Mouse (Mus musculus) embryonic facial prominence, embryonic 10.5 days (tissue): Measurements from ENCODE around the gene Fancg. TPM values are rescaled to one million over a fixed set of nuclear protein-coding genes. Genes with fewer than 3 reads are reported as not detected.
"Not testable (repeated sequence)": the region's sequence is repeated elsewhere in the genome, so short reads cannot be mapped to it uniquely, and the experiment has no call there.

ENCODE experiments used
- DNase-seq: peaks from one replicate; pipeline ENCODE4 v3.0.0-alpha.2; 2017; ENCODE audit warnings: low spot score
- H3K27ac ChIP-seq: fragments of 300-500 bp; sonication (generic); replicated peaks from 2 replicates; pipeline ENCODE4 v1.5.1; 2016; ENCODE audit warnings: mild to moderate bottlenecking
- H3K27me3 ChIP-seq: fragments of 300-500 bp; sonication (generic); replicated peaks from 2 replicates; pipeline ENCODE4 v1.6.1; 2016; ENCODE audit warnings: low read depth, mild to moderate bottlenecking; ENCODE audit not compliant: poor library complexity, severe bottlenecking
- H3K36me3 ChIP-seq: fragments of 300-500 bp; sonication (generic); replicated peaks from 2 replicates; pipeline ENCODE4 v1.6.1; 2016; ENCODE audit warnings: mild to moderate bottlenecking, moderate library complexity
- H3K4me1 ChIP-seq: fragments of 300-500 bp; sonication (generic); 2 replicates; pipeline ENCODE4 v1.6.1; 2016
- H3K4me3 ChIP-seq: fragments of 300-500 bp; sonication (generic); 2 replicates; pipeline ENCODE4 v1.5.1; 2016; ENCODE audit warnings: mild to moderate bottlenecking, moderate library complexity
- H3K9me3 ChIP-seq: fragments of 300-500 bp; sonication (generic); 2 replicates; pipeline ENCODE4 v1.6.1; 2016; ENCODE audit warnings: mild to moderate bottlenecking
- WGBS: fragments of 180-500 bp; shearing (Covaris S2); methylation state at CpG from one replicate; pipeline ENCODE4 v1.1.7; 2016; 5-methylcytosine and 5-hydroxymethylcytosine counted together
- polyA plus RNA-seq: library from polyadenylated mRNA; unstranded; fragments of >200 nt; fragmentation: Nextera tagmentation; extraction: Ambion mirVana; gene quantifications from 2 replicates; pipeline ENCODE4 v1.2.1, GENCODE M21; 2016

Gene Fancg
- polyA plus RNA-seq, 1 experiment from 2014 or later: 26.0 TPM

DNA sequence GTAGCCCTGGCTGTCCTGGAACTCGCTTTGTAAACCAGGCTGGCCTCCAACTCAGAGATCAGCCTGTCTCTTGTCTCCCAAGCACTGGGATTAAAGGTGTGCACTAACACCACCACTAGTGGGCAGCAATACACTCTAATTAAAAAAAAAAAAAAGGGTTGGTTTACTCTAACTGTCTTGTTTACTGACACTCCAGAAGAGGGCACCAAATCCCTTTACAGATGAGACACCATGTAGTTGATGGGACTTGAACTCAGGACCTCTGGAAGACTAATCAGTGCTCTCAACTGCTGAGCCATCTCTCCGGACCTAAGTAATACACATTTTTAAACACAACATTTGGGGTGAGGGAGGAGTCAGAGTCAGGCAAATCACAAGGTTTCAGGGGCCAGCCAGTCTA lies 4.5 kb downstream of the Fancg start:
- Histone ChIP-seq H3K36me3 (peaks cover 39% of the 10 kb centered on the region), H3K4me1 (peaks cover 18% of the 10 kb centered on the region), H3K27me3 (no peaks in the 10 kb centered on the region), H3K27ac (no peak overlapping the region), H3K9me3 (no peaks in the 10 kb centered on the region), H3K4me3 (no peak overlapping the region)
- WGBS: 65% methylated on average over 2 of the region's 2 CpGs
- DNase-seq: no peak

DNA sequence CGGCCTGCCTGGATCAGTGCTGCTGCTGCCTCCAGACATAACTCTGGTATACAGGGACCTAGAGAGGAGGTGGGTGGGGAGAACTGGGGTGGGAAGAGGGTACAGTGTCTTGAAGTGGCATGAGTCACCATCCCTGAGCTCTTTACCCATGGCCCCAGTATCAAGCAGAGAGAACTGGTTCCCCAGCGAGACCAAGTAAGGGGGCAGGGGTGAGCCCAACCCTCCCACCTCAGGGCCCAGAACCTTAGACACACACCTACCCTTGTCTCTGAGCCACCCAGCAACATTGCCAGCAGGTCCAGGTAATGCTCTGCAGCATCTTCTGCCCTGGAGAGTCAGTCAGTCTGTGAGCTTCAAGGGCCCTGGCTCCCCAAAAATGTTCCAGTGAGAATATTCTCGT lies 5.4 kb downstream of the Fancg start:
- H3K27me3 ChIP-seq: no peaks in the 10 kb centered on the region
- DNase-seq: no peak
- H3K9me3 ChIP-seq: no peaks in the 10 kb centered on the region
- H3K4me1 ChIP-seq: peaks cover 15% of the 10 kb centered on the region
- 92% methylated on average over 3 of the region's 3 CpGs for WGBS
- no peak overlapping the region for H3K4me3 ChIP-seq
- no peak overlapping the region for H3K27ac ChIP-seq
- peaks cover 39% of the 10 kb centered on the region for H3K36me3 ChIP-seq

DNA sequence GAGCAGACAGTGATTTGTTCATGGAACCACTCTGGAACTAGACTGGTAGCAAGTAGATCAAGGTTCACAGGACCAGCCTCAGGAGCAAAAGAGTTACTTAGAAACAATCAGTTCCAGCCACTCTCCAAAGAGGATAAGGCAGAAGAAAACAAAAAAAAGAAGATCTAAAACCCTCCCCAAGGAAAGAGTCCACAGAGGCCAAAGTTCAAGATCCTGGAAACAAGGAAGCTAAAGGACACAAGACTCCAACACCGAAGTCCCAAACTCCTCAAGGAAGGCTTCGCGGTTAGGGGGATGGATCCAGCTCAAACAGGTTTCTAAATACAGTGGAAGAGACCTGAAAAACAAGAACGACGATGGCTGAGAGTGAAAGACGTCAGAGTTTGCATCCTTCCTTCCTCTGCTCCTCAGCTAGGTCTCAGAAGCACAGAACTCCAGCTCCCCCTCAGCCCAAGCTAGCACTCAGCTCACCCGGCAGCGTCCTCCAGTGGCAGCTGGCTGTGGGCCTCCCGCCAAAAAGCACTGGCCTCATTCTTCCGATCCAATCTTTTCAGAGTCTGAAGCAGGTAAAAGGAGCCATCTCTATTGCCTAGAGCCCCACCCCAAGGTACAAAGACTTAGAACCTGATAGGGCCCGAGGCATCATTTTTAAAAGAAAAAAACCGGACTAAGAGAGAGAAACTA lies 7.4 kb downstream of the Fancg start:
- Histone ChIP-seq H3K27ac (no peak overlapping the region), H3K9me3 (no peaks in the 10 kb centered on the region), H3K4me1 (peaks cover 11% of the 10 kb centered on the region), H3K4me3 (no peak overlapping the region), H3K36me3 (peaks cover 46% of the 10 kb centered on the region), H3K27me3 (no peaks in the 10 kb centered on the region)
- 81% methylated on average over 12 of the region's 12 CpGs for WGBS
- DNase-seq: no peak

DNA sequence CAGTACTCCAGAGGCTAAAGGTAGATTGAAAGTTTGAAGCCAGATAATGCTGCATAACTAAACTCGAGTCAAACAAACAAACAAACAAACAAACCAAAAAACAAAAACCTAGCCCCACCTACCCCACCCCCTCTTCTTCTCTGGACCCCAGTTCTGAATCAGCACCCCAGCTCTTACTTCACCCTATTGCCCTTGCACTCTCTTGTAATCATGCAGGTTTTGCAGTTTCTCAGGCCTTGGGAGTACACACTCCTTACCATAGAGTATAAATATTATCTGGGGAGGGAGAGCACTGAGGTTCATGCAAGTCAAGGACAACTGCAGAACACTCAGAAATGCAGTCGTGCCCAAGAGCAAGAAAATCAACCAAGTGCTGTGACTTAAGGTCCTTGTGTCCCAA lies 9.0 kb downstream of the Fancg start:
- Histone ChIP-seq H3K4me3 (peak overlapping the region; percentile 94), H3K9me3 (no peaks in the 10 kb centered on the region), H3K27me3 (no peaks in the 10 kb centered on the region), H3K27ac (peak overlapping the region; percentile 98), H3K4me1 (peaks cover 18% of the 10 kb centered on the region), H3K36me3 (peaks cover 51% of the 10 kb centered on the region)
- no peak for DNase-seq
- WGBS: 90% methylated on average over 2 of the region's 2 CpGs

DNA sequence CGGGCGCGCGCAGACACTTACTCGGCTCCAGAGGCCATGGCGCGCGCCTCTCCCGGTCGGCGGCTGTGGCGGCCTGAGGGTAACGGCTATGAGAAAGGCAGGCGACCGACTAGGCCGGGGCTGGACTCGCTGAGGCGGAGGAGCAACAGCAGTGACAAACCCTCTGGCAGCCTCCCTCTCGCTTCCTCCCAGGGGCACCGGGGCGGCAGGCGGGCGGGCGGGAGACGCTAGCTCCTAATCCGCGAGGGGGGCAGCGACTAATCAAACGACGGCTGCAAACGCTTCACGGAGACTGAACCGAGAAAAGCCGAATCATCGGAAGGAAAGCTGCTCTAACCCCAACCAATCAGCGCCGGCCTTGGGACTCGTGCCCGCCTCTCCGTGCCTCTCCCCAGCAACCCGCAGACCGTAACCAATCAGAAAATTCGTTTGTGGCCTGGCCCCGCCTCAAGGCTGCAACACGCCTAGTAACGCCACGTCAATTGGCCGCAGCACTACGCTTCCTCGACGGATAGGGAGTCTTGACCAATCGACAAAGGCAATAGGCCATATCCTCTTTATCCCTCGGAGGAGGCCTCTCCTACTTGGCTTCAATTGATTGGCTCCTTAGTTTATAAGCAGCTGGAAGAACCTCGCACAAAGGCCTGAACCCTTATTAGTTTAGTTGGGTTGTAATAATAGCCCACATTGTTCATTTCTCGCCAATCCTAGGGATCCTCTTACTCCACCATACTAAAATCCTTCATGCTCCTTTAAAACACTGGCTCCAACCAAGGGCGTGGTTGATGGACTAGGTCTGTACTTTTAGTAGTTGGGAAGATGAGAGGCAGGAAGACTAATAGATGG lies 9.9 kb downstream of the Fancg start, which contains the start of gene Vcp:
Vcp (minus strand) TSS at position 367 of the 846 bp plus-strand sequence.
- DNase-seq: peak; percentile 99
- H3K9me3 ChIP-seq, H3K27me3 ChIP-seq: not testable (repeated sequence)
- peak within 1 kb of the TSS; percentile 98 for H3K27ac ChIP-seq
- peak within 1 kb of the TSS; percentile 94 for H3K4me3 ChIP-seq
- peaks cover 18% of the 10 kb centered on the region for H3K4me1 ChIP-seq
- 2% methylated on average over 56 of the region's 56 CpGs for WGBS
- peaks cover 52% of the 10 kb centered on the region for H3K36me3 ChIP-seq

DNA sequence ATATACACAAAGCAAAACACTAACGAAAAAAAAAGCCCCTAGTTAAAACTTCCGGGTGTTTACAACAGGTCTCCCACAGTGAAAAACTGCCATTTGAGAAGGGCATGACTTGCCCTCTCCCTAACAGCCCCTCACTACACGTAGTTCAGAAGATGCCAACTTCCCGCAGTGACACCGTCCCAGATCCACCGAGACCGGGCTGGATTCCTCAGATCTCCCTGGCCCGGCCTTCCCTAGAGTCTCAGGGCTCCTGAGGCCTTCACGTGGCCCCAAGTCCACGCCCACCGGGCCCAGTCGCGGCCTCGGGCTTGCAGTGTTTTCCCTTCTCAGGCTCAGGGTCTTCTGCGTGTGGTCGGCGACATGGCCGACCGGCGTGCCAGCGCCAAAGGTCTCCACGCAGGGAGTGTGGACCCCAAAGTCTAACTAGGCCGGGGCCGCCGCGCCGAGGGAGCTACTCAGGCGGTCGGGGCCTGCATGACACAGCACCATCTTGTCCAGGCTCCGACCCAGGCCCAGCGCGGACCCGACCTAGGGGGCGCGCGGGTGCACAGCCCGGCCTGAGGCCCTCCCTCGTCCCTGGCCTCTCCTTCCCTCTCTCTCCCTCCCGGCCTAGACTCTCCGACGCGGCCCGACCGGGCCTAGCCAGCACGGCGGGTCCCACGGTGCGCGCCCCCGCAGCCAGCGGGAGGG lies 10.7 kb downstream of the Fancg start:
- peak overlapping the region; percentile 94 for H3K4me3 ChIP-seq
- H3K27me3 ChIP-seq: no peaks in the 10 kb centered on the region
- no peaks in the 10 kb centered on the region for H3K9me3 ChIP-seq
- peaks cover 52% of the 10 kb centered on the region for H3K36me3 ChIP-seq
- H3K4me1 ChIP-seq: peaks cover 18% of the 10 kb centered on the region
- WGBS: under 1% methylated on average over 51 of the region's 51 CpGs
- H3K27ac ChIP-seq: peak overlapping the region; percentile 98
- DNase-seq: peak; percentile 86

DNA sequence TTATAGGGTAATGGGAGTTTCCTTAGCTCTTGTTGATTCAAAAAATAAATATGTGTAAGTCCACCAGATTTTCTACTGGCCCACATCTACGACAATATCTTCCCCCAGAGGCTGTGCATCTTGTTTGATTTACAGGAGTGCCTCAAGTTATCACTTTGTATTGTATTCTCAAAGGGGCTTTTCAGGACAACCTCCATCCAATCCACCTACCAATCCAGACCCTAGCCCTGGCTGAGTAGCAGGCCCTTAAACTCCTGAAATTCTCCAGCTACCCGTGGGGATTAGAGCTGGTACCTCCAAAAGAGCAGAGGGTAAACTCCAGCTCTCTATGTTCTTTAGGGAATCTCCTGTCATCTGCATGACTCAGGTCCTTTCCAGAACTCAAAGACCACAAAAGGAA lies 12.3 kb downstream of the Fancg start:
- H3K36me3 ChIP-seq: peaks cover 64% of the 10 kb centered on the region
- DNase-seq: no peak
- no peaks in the 10 kb centered on the region for H3K27me3 ChIP-seq
- H3K4me1 ChIP-seq: peaks cover 18% of the 10 kb centered on the region
- WGBS: 80% methylated on average over 2 of the region's 2 CpGs
- peak overlapping the region; percentile 94 for H3K4me3 ChIP-seq
- no peak overlapping the region for H3K27ac ChIP-seq
- no peaks in the 10 kb centered on the region for H3K9me3 ChIP-seq

DNA sequence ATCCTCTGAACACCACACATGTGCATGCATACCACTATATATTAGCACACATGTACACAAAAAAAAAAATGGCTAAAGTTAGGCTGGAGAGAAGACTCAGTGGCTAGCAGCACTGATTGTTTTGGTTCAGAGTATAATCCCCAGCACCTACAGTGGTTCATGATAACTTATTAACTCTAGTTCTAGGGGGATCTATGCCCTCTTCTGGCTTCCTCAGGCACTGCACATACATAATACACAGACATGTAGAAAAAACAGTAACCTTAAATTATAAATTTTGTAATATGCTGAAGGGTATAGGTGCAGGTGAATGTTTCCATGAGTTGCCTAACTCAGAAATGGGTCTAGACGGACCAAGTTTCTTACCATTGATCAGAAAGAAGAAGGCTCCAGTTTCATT lies 22.0 kb downstream of the Fancg start:
- DNase-seq: no peak
- 83% methylated on average over 1 of the region's 1 CpGs for WGBS
- H3K4me3 ChIP-seq: no peak overlapping the region
- no peak overlapping the region for H3K27ac ChIP-seq
- H3K4me1 ChIP-seq: no peaks in the 10 kb centered on the region
- no peaks in the 10 kb centered on the region for H3K9me3 ChIP-seq
- no peaks in the 10 kb centered on the region for H3K27me3 ChIP-seq
- peaks cover 100% of the 10 kb centered on the region for H3K36me3 ChIP-seq

DNA sequence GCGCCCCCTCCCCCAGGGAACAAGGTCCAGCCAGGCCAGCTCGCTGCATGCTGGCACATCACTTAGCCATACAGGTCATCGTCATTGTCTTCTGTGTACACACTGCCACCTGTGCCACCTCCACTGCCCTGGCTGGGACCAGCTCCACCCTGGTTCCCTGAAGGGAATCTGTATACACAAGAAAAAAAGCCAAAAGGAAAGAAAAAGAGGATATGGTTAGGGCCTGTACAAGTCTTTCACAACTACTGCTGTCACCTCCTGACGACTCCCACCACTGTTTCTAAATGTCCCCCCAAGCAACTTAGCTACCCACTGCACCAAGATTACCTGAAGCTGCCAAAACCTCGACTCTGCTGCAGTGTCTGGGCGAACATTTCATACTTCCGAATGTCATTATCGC lies 29.8 kb downstream of the Fancg start:
- not testable (repeated sequence) for H3K9me3 ChIP-seq, H3K4me3 ChIP-seq, H3K27ac ChIP-seq, DNase-seq, H3K27me3 ChIP-seq, H3K4me1 ChIP-seq
- H3K36me3 ChIP-seq: peaks cover 96% of the 10 kb centered on the region
- 93% methylated on average over 8 of the region's 8 CpGs for WGBS

DNA sequence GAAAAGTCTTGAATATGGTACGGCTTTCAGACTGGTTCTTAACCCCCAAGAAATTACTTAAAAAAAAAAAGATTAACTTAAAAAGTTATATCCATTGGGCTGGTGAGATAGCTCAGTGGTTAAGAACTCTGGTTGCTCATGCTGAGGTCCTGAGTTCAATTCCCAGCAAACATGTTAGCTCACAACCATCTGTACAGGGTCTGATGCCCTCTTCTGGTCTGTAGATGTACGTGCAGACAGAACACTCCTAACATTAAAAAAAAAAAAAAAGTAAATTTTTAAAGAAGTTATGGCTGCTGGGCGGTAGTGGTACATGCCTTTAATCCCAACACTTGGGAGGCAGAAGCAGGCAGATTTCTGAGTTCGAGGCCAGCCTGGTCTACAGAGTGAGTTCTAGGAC lies 32.2 kb downstream of the Fancg start:
- WGBS: 93% methylated on average over 4 of the region's 4 CpGs
- DNase-seq: no peak

DNA sequence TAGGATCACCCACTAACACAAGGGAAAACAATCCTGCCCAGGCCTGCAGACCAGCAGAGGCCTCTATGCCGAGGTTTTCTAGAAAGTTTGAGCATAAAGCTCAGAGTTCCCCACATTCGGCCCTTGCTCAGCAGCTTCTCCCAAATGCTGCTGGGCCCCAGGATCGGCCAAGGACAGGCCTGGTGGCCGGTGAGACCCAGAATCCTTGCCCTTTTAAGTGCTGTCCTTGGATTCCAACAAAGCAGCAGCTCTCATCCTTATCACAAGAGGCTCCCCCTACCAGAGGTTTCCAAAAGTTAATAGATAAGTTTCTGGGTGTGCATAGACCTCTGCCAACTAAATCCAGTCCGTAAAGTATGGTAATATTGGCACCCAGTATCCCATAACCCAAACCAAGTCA lies 36.4 kb downstream of the Fancg start:
- WGBS: 81% methylated on average over 5 of the region's 5 CpGs

More for the DNA sequence above, 32.2 kb downstream of the Fancg start:
- Histone ChIP-seq H3K4me3 (no peak overlapping the region), H3K36me3 (peaks cover 79% of the 10 kb centered on the region), H3K4me1 (no peaks in the 10 kb centered on the region), H3K27me3 (no peaks in the 10 kb centered on the region), H3K9me3 (no peaks in the 10 kb centered on the region), H3K27ac (no peak overlapping the region)

DNA sequence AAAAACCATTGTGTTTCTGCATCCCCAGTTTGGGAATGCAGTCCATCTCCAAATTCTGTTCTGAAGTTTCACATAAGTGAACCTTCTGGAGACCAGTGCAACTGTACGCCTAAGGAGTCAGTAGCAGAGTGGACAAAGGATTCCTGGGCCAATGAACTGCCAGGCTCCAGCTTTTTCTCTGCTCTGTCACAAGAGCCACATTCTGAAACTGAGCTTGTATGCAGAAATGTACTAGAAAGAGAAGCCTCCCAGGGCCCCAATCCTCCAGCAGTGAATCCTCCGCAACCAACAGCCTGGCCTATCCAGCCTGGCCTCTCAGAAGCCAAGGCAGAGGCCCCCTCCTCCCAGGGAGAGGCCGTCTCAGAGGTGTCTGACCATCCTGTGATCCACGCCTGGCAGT lies 37.4 kb downstream of the Fancg start:
- no peak overlapping the region for H3K4me3 ChIP-seq
- no peaks in the 10 kb centered on the region for H3K4me1 ChIP-seq
- no peak overlapping the region for H3K27ac ChIP-seq
- peaks cover 28% of the 10 kb centered on the region for H3K36me3 ChIP-seq
- no peaks in the 10 kb centered on the region for H3K9me3 ChIP-seq
- DNase-seq: no peak
- no peaks in the 10 kb centered on the region for H3K27me3 ChIP-seq
- 76% methylated on average over 4 of the region's 4 CpGs for WGBS

More for the DNA sequence above, 36.4 kb downstream of the Fancg start:
- no peak overlapping the region for H3K27ac ChIP-seq
- no peaks in the 10 kb centered on the region for H3K4me1 ChIP-seq
- H3K9me3 ChIP-seq: no peaks in the 10 kb centered on the region
- no peaks in the 10 kb centered on the region for H3K27me3 ChIP-seq
- H3K4me3 ChIP-seq: no peak overlapping the region
- DNase-seq: no peak
- peaks cover 37% of the 10 kb centered on the region for H3K36me3 ChIP-seq
